Mouse (Mus musculus): ENCODE data around the gene Mipol1.

GRCm38 (mm10) chr12:57428243-57428642, 198.0 kb downstream of the Mipol1 start:
- TF ChIP-seq POLR2A (IDR thresholded peaks at IDR 0.05; ENCODE audit: extremely low read depth, insufficient read depth, low read length): no peak
- TF ChIP-seq CTCF (IDR thresholded peaks at IDR 0.05; ENCODE audit: low read depth, low read length): no peak
